Mouse (Mus musculus): ENCODE measurements around the gene Prep.
A peak's percentile ranks its signal among the peaks of the same experiment; 100 is the strongest.

Gene Prep

DNA sequence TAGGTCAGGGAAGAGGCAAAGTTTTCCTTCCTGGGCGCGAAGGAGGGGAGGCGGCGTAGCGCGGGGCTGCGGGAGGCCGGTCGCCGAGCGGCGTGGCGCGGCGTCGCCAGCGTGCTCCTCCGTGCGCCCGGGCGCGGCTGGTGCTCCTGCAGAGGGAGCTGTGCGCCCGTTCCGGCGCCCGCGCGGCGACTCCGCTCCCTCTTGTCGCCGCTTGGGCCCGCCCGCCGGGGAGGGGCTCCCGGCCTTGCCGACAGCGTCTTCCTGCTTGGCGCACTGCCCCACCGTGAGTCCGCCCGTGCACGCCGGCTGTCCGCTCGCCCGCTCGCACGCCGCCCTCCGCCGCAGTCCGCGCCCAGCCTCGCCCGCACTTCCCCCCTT lies at the start of gene Prep:
Gene Prep, plus strand, starts transcription at position 273 of the 378 bp plus-strand sequence.
- DNase-seq: peak; percentile 90

GRCm38 (mm10) chr10:45017352-45017751 lies 49.7 kb upstream of the Prep start:
- no peak for DNase-seq

GRCm38 (mm10) chr10:45017851-45018250 lies 49.2 kb upstream of the Prep start:
- no peak for DNase-seq

DNA sequence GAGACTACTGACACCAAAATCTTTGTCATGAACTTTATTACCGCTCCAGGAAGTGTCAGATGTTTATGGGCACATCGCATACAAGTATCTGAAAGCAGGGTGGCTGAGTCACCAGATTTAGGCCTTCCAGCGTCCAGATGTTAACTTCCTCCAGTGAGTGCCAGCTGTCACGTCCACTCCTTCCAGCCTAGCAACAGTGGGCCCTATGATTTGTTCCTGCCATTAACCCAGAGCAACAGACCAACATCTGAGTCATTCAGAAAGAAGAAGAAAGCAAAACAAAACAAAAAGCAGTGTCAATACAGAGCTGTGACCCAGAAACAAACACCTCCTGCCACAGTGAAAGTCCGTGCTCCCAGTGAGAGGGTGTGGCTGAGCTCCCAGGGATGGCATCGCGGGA lies 47.6 kb upstream of the Prep start:
- DNase-seq: no peak

DNA sequence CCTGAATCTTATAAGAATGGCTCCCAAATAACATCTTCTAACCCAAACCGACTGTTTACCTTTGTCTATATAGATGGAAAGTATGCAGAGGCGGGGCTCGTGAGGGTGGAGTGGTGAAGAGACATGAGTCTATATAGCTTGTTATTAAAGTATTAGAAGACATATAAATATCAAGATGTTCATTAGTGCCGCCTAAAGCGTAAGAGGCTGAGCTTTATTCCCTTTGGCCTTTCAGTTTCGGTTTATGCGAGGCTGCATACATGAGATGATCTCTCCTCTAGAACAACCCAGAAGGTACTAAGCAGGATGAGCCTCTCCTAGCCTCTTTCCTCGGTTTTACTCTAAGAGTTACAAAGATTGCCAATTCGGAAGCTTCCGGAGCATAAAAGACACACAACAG lies 47.2 kb upstream of the Prep start:
- no peak for DNase-seq

- no peak for DNase-seq
These were observed 46.7 kb upstream of the Prep start for GRCm38 (mm10) chr10:45020291-45020690.

GRCm38 (mm10) chr10:45025184-45025583 lies 41.8 kb upstream of the Prep start:
- no peak for DNase-seq

DNA sequence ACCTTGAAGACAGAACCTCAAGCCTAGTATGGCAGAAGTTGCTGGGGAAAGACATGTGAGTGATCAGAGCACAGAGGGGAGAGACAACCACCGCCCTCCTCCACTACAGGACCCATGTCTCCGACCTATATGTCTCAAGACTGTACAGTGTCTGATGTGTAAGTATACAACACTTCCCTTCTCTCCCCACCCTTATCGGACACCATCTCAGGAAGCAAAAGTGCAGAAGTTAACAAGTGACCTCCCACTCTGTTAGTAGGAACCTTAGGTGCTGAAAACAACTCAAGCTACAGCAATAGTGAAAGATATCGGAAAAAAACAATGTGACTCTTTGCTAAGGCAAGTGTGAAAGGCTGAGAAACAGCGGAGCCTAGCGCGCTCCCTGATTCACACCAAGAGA lies 40.1 kb upstream of the Prep start:
- DNase-seq: no peak

GRCm38 (mm10) chr10:45045268-45045928 lies 21.6 kb upstream of the Prep start:
- peak; percentile 48 for DNase-seq

GRCm38 (mm10) chr10:45048158-45048557 lies 18.8 kb upstream of the Prep start:
- DNase-seq: no peak

- no peak for DNase-seq
These were observed 18.4 kb upstream of the Prep start for GRCm38 (mm10) chr10:45048622-45049021.

DNA sequence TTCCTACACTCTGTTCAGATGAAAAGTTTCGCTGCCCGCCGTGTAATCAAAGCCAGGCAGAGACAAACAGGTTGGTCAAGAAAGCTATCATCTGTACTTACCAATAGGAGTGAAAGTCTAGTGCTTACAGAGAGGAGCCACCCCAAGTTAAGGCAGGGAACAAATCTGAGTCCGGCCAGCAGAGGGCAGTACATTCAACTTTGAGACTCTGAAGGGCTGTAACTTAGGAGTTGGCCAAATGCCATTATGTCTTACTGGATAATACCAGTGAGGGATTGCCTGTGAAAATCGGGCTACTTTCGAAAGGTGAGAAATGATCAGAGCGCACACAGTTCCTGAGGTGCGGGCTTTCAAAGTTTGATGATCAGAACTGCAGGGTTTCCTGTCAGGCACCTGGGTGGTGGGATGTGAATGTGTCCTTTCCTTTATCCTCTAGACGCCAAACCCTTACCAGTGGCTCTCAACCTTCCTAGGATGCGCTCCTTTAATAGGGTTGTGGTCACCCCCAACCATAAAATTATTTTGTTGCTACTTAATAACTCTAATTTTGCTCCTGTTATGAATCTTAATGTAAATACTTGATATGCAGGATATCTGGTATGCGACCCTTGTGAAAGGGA lies 15.8 kb upstream of the Prep start:
- DNase-seq: peak; percentile 24

GRCm38 (mm10) chr10:45058361-45058760 lies 8.6 kb upstream of the Prep start:
- no peak for DNase-seq

- DNase-seq: no peak
These were observed 6.2 kb upstream of the Prep start for GRCm38 (mm10) chr10:45060841-45061240.

- no peak for DNase-seq
These were observed 672 bp upstream of the Prep start for GRCm38 (mm10) chr10:45066131-45066930.

DNA sequence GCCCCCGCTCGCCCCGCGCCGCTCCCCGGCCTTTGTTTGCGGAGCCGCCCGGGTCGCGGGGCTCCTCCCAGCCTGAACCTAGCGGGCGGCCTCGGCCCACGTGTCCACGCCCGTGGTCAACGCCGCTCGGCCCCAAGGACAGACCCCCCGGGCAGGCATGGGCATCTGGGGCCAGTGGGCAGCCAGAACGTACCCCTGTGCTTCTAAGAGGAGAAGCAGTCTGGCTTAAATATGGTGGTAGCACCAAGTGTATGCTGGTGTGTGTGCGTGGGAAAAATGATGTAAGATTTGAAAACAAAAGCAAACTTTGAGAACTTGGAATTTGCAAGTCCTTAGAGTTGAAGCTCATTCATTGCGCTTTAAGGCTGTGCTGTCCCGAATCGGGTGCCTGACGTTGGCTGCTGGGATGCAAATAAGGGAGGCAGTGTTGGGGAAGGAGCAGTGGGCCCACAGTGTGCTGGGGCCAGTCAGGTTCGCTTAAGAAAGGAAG lies 478 bp downstream of the Prep start:
- no peak for DNase-seq

- no peak for DNase-seq
These were observed 2.6 kb downstream of the Prep start for GRCm38 (mm10) chr10:45069557-45069956.

DNA sequence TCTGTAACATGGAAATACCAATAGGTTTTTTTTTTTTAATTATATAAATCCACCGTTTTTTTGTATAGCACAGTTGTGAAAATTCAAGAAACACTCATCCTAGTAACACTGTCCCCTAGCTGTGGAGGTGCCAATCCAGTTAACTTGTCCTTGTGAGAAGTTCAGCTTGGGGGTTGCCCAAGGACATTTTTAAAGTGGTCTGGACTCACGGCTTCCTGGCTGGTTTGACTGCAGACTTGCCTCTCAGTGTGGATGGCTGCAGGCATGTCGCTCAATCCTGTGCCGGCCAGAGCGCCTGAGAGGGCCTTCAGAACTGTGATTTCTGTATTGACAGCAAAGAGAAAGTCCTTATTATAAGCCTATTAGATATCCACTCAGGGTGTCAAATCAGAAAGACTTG lies 3.4 kb downstream of the Prep start:
- DNase-seq: no peak

GRCm38 (mm10) chr10:45070929-45071813 lies 4.2 kb downstream of the Prep start:
- no peak for DNase-seq

DNA sequence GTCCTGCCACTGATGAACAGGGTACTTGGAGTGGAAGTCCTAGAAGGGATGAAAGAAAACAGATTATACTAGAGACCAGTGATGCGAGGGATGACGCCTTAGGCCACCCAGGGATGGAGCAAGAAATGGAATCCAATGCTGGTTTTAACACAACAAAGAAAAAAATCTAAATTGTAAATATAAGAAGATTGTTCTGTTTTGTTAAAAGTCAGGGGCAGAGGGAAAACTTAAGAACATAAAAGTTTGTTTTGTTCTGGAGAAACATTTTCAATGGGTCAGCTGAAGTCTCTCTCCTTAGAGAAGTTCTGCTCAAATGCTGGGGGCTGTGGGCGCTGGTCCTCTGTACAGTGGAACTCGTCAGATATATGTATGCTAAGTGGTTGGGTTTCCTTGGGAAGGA lies 5.3 kb downstream of the Prep start:
- no peak for DNase-seq

- no peak for DNase-seq
These were observed 7.5 kb downstream of the Prep start for GRCm38 (mm10) chr10:45074543-45074942.

DNA sequence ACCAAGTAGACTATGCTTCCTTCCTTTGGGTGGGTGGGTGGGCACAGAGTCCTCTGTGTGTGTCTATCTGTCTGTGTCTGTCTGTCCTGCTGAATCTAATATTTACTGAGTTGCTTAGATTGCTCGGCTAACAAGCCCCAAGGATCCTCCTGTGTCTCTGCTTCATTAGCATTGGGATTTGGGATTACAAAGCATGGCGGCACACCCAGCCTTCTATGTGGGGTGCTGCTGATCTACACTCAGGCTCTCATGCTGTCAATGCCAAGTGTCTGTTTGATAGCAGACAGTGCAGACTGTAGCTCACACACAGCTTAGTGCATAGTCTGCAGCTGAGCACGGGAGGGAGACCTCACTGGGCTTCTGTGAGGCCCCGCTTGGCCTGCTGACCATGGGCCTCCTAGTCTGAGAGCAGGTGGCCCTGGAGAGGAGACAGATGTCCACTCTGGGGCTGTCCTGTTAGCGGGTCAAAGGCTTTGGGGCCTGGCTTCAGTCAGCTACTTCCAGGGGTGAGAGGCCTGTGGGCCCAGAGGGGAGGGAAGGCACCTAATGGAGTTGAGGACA lies 8.6 kb downstream of the Prep start:
- DNase-seq: no peak

DNA sequence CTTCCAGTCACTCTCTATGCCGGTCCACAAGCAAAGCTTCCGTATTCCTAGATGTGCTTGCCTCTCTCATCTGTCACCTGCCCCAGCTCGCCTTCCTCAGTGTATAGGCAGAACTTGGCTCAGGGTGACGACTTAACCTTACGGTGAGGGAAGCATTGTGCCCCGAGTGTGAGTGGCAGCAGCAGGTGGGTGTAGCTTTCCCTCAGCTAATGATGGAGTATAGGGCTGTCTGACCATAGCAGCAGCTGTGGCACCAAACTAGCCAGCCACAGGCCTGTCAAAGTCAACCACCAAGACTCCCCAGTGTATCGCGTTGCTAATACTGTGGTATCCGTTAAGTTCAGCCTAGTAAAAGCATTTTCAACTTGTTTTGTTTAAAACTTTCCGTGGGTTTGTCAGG lies 9.6 kb downstream of the Prep start:
- no peak for DNase-seq

All from layer of hippocampus, adult 9-11 months (tissue).